Mouse (Mus musculus): ENCODE data around the gene St5.

DNA sequence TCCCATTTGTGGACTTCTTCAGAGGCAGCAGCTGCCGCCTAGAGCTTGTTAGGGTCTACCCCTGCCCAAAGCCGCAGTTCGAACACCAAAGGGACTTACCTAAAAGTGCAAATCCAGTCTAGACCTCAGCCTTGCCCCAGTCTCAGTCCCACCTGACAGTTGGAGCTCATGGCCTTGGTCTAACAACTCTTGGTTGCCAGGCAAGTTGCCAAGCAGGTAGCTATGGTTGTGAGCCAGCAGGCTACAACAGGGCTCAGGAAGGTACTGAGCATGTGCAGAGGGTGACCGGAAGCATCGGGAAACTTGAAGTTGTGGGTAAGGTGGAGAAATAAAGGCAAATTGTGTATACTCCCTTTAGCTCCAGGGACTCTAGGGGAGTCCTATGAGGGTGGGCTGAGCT, 20.3 kb upstream of the St5 start, which contains the start of gene BC051019:
- TF ChIP-seq NRF1 (IDR thresholded peaks at IDR 0.05; ENCODE audit: insufficient read depth, low read depth, low read length, poor library complexity, severe bottlenecking) (no peak), GABPA (IDR thresholded peaks at IDR 0.05; ENCODE audit: low read depth, low read length) (no peak), CTCF (IDR thresholded peaks at IDR 0.05 in 2 of 3, conservative IDR thresholded peaks at IDR 0.05 in 1 of 3; ENCODE audit: control insufficient read depth in 1 of 3, insufficient read depth in 1 of 3, low read depth in 2 of 3, low read length in 3 of 3, poor library complexity in 1 of 3, severe bottlenecking in 1 of 3) (no peak), ETS1 (IDR thresholded peaks at IDR 0.05; ENCODE audit: low read depth, low read length) (no peak), EP300 (IDR thresholded peaks at IDR 0.05; ENCODE audit: low read depth in 1 of 2, low read length in 2 of 2) (no peak)
